Mouse (Mus musculus): ENCODE data around the gene Abcc1.

DNA sequence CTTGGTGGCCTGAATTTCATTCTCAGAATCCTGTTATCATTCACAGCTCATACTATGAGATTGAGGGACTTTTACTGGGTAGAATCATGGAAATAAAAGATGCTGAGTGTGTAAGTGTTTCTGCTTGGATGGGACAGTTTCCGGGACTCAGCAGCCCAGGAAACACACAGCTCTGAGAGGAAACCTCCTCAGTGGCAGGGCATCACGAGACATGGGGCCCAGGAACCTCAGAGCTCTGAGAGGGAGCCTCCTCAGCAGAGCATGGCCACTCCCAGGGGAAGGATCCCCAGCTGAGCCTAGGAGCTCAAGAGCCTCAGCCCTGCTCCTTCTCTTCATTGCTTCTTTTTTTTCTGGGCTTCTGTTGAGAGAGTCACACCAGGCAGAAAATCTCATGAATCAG lies 107.0 kb downstream of the Abcc1 start:
- TF ChIP-seq CTCF (IDR thresholded peaks at IDR 0.05; ENCODE audit: borderline replicate concordance, insufficient read depth, low read depth, low read length) (no peak), POLR2A (IDR thresholded peaks at IDR 0.05; ENCODE audit: borderline replicate concordance, insufficient read depth, low read length) (no peak)

Data from cerebellum, adult 2 months (tissue).